Mouse (Mus musculus) urinary bladder, adult 2 months (tissue): ENCODE measurements around the gene Eif4ebp2. TPM values are rescaled to one million over a fixed set of nuclear protein-coding genes. Genes with fewer than 3 reads are reported as not detected.

ENCODE experiments used
- DNase-seq: peaks from one replicate; pipeline ENCODE4 v3.0.0; 2022; ENCODE audit warnings: low spot score
- polyA plus RNA-seq: library from polyadenylated mRNA; depleted of rRNA; stranded (reverse); fragments of >200 nt; gene quantifications from 2 replicates; pipeline ENCODE4 v1.2.3, GENCODE M21; 2012; rRNA removed

Eif4ebp2 gene
- 60.2 and 86.0 TPM in 2 replicates for polyA plus RNA-seq

DNA sequence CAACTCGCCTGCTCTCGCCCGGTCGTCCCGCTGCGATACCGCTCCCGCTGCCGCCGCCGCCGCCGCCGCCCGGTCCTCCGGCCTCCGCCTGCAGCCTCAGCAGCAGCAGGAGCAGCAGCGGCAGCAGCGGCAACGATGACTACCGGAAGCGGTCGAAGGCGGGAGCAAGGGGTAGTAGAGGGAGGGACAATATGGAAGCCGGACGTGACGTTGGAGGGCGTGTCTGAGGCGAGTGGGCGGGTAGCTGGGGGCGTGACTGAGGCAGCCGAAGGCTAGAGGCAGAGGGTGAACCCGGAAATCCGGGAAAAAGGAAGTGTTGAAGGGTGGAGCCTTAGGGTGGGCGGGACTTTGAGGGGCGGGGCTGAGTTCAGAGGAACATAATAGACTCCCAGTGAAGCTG lies at the start of gene Eif4ebp2:
TSS of gene Eif4ebp2 (minus strand) at position 17 of the 400 bp plus-strand sequence.
- peak; percentile 93 for DNase-seq

DNA sequence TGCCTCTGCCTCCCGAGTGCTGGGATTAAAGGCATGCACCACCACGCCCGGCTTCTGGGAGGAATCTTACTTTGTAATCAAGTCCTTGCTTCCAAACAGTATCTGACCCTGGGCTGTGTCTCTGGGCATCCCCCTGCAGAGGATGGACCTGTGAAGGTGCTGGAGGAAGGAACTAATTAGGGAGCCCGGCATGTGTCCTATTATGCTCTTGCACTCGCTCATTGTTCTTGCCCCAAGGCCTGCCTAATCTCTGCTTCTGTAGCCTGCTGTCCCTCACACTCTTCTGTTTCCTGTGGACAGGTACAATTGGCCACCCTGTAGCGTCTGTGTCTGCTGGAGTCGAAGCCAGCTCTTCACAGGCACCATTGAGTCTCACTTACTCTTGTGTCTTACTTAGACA lies 48.3 kb upstream of the Eif4ebp2 start:
- DNase-seq, result no peak

DNA sequence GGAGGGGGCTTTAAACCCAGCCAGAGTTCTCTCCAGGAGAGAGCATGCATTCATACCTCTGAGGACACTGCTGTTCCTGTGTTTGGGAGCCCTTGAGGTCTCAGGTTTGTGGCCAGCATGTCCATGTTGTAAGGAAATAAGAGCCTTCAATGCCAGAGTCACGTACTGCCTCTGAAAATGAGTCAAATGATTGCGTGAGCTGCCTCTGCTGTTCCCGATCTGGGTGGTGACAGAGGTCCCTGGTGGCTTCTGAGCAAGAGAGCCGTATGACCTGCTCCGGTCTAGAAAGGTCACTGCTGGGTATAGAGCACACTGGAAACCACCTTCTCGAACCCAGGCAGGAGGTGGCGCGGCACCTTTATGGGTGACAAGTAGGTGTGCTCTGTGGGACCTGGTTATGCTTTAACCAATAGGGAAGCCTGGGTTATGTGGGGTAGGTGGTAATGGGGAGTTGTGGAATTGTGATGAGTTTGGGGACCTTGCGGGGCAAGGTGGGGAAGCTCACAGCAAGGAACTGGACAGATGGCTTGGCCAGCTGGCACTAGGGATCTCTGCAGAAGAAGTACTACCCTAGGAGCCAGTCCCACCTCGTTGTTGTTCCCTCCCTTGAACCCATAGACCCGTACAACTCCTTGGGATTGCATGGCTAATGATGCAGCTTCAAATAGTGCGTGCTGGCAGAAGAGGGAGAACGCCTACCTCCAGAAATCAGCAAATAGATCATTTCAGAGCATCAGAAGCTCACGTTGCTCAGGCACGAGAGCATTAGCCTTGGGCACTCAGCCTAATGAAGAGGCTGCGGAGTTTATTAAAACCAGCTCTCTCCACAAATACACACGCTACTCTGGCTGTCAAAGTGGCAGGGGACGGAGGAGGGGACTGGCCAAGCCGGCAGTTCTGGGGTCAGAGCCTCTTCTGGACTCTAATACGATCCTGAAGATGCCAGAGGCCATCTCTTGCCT lies 47.3 kb upstream of the Eif4ebp2 start:
- DNase-seq, result no peak

DNA sequence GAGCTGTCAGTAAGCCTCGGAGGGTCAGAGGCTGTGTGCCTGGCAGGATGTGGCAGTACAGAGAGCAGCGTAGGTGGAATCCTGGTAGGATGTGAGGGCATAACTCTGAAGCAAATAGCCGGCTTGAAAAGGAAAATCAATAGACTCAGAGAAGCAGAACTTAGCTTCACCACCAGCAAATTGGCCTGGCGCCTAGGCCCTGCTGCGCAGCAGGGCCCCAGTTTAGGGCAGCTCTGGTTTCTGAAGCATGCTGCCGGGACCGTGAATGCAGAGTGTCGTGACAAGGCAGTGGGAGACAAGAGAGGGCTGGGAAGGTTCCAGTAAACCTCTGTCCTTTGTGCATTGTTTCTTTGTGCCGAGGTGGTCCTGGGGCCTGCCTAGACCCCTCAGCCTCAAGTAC lies 43.8 kb upstream of the Eif4ebp2 start:
- DNase-seq, result no peak

DNA sequence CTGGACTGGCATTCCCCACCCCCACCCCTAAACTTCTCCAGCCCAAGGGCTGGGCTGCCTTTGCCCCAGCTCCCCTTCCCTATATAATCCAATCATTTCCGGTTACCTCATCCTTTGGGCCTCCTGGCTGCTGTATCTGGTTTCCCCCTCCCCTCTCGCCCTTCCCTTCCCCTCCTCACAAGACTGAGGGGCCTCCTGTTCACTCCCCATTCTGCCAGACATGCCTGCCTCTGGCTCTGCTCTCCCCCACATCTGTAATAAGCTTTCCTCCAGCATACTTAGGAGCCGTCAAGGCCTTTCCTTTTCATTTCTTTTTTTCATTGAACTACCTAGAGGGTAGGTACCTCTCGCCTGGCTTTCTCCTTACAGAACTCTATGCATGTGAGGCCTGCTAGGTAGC lies 43.0 kb upstream of the Eif4ebp2 start:
- DNase-seq, result no peak

DNA sequence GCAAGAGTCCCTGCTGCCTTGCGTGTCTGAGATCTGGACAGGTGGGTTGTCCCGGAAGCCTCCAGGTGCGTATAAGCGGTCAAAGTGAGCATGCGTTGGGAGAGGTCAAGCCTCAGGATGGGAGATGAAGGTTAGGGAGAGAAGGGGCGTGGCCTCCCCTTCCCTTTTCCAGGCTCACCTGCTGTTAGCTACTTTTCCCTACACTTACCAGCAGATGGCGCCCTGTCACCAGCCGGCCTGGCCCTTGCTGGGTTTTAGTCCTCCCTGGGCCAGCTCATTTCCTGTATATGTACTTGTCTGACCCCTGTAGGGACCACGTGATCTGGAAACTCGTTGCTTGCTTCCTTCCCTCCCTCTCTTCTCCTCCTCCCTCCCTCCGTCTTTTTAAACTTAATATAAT lies 39.6 kb upstream of the Eif4ebp2 start:
- peak; percentile 56 for DNase-seq

DNA sequence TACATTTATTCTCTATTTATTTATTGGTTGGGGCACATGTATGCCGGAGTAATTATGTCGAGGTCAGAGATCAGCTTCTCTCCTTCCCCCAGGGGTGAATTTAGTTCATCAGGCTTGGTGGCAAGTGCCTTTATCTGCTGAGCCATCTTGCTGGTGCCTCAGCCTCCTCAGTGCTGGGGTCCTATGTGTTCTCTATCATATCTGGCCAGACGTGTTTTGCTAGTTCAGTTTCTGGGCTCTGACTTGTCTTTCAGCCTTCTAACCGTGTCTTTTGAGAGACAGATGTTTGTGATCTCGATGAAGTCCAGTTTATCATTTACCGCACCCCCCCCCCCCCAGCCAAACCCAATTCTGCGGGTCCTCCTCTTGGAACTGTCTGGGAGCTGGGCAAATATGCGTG lies 39.1 kb upstream of the Eif4ebp2 start:
- DNase-seq, result no peak

DNA sequence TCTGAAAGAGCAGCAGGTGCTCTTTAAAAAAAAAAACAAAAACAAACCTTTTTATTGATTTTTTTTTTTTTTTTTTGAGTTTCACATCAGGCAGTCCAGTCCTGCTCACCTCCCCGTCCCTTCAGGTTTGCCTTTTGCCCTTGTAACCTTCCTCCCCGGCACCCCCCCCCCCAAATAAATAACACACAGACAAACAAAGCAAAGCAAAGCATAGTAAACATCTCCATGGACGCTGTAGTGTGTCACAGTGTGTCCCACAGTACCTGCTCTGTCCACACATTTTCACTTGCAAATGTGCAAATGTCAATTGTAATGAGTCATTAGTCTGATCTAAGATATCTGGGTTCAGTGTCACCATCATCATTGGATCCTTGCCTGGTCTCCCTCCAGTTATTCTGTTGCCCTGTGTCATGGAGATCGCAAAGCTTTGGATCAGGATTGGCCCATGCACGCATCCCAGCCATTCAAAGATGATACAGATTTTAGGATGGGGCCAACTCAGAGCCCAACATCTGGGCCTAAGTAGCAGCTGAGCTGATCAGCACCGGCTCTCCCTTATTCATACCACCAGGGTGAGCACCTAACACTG lies 36.2 kb upstream of the Eif4ebp2 start:
- no peak for DNase-seq

DNA sequence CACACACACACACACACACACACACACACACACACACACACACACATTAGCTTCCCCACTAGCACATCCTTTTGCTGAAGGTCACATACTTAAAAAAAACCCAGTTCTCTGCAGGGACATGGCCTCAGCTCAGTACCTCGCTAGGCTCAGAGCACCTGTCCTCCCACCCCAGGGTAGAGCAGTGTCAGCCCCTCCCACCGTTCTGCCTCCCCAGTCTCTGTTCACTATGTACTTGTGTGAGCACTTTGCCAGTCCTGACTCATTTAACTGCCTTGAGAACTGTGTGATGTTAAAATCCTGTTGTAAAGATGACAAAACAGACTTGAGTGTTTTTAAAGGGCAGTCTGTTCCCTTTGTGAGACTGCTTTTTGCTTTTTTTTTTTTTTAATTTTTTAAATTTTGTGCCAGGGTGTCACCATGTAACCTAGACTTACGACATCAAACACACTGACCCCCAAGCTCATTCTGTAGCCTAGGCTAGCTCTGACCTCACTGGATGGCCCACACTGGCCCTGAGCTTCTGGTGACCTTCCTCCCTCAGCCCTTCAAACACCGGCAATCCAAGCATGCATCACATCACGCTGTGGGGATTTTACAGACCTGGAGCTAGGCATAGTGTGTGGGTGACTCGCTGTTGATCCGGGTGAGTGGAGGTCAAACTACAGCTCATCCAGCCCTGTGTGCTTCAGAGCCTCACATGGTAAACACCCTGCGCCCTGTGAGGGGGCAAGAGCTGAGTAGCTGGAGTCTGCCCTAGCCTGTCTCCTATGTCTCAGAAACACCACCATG lies 34.3 kb upstream of the Eif4ebp2 start:
- DNase-seq, result no peak

DNA sequence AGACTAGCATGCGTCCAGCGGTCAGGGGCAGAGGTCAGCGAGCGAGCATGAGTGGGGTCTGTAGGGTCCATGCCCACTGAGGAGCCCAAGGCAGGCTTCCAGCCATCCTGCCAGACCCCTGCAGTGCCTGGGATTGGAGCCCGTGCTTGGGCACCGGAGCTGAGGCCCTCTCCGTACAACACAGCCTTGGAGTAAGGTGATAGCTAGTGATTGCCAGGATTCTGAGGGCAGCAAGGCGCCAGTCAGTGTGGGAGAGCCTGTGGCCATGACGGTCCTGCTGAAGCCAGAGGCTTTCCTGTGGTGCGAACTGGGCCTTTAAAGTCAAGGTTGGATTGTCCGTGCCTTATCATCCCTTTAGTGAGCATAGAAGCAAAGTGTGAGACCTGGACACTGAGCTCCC lies 32.3 kb upstream of the Eif4ebp2 start:
- no peak for DNase-seq

DNA sequence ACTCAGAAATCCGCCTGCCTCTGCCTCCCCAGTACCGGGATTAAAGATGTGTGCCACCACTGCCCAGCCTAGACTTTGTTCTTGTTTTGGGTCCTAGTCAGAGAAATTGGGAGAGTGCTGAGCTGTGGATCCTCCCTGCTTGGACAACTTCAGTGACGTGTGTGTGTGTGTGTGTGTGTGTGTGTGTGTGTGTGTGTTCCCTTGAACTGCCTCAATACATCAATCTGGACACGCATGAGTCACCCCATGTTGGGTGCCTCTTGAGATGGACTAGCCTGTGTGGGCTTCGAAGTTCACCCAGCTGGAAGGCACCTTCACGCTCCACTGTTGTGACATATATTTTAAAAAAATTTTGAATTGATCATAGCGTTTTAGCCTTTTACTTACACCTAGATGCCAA lies 30.3 kb upstream of the Eif4ebp2 start:
- no peak for DNase-seq

DNA sequence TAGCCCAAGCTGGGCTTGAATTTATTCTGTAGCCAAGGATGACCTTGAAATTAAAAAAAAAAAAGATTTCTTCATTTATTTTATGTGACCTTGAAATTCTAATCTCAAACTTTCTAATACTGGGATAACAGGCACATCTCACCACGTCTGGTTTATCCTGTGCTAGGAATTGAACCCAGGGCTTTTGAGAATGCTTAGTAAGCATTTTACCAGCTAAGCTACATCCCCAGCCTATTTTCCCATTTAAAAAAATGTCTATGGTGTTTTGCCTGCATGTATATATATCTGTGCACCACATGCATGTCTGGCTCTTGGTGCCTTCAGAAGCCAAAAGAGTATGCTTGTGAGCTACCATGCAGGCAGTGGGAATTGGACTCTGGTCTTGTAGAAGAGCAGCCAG lies 28.0 kb upstream of the Eif4ebp2 start:
- no peak for DNase-seq

DNA sequence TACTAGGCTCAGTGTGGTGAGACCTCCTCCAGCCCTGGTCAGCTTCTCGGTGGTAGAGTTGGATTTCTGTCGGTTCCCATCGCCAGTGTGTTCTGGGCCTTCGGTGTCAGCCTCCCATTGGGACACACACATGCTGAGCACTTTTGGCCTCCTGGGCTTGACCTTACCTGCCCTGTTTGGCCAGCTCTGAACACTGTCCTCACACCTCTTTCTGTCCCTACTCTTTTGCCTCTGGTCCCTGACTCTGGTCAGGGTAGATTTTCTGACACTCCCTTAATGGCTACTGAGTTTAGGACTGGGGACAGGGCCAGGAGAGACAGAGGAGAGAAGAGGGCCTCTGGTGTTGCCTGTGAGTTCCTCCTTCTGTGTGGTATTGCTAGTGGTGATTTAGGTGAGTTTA lies 27.5 kb upstream of the Eif4ebp2 start:
- no peak for DNase-seq

DNA sequence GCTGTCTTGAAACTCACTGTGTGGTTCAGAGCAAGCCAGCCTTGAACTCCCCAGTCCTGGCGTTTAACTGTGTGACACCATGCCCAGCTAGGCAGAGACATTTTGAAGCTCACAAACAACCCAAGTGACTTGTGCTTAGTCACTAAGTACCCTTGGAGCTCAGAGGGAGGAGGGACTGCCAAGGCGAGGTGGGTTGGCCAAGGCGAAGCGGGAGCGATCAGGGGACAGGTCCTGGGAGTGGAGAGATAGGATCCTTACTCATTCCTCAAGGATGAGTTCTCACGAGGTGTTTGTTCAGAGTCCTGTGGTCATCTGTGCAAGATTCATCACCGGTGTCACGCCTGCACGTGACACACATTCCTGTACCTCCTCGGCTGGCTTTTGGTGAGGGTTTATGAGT lies 27.0 kb upstream of the Eif4ebp2 start:
- DNase-seq, result no peak

DNA sequence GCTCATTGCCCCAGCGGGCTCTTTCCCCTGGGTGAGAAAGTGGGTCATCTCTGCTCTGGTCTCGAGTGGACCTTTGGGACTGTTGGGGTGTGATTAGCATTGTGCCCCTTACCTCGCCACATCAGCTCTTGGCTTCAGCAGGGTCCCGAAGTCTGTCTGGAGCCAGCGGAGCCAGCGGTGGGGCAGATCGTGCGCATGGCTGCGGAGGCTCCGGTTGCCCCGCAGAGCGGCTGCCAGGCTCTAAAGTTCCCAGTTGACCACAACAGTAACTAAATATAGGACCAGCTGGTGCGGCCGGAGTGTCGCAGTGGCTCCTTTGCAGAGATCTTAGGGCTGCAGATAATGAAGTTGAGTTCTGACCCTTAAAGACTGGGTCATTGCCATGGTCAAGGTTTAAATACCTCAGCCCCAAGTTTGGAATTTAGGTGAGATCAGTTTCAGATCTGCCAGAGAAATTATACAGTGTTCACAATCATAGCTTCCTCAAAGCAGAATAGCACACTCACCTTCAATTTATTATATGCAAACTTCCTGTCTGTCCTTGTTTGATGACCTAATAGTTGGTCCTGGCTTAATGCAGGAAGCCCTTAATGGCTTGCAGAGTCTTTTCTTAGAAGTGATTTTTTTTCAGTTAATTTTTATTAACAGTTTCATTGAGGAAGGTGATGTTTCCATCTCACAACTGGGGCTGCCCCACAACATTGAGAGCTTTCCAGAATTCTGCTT lies 24.1 kb upstream of the Eif4ebp2 start:
- DNase-seq, result no peak

DNA sequence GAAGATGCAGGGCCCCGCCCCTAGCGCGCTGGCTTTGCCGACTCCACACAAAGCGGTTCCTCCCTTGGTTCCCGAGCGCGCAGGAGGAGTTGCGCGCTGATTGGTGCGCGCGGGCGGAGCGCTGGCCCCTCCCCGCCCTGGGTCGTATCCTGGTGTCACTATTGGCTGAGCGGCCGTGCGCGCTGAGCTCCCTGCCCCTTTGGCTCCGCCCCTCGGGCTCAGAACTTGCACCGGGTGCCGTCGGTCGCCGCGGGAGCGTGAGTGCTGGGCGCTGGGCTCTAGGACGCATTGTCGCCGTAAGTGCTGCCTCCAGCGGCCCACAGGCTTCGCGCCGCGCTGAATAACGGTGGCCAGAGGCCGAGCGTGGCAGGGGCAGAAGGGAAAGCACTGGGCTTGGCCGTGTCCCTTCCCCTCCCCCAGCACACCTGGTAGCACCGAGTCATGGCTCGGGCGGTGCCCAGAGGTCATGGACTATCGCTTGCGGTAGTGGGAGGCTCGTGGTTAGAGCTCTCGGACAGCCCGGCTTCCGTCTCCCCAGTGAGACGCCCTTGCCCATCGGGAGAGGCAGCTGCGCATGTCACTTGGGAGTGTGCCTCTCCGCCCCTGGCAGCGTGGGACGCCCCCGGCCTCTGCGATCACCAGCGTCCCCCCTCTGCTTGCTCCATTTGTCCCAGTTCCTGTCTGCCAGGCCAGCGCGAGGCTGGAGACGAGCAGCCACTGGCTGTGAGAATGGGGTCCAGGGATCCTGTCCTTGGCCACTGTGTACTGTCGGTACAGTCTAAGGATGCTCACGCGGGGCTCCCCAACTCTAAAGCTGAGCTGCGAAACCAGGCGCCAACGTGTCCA lies 23.4 kb upstream of the Eif4ebp2 start, which contains the start of gene Lrrc20:
TSS of gene Lrrc20 (plus strand) at position 208 of the 846 bp plus-strand sequence.
- peak; percentile 81 for DNase-seq

DNA sequence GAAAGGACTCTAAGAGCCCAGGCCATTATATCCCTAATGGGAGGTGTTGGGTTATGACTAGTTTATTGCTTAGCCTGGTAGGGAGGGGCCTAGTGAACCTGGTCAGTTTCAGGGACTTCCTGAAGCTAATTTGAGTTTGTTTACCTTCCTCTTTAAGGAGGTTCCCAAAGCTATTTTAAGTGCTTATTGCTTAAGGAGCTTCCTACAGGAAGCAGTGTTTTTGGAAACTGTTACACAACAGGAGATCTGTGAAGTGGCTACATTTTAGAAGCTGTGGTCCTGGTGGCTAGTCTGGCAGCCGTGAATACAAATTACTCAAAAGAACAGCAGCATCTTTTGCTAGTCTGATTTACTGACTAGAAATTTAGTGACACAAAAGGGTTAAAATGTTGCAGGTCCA lies 21.9 kb upstream of the Eif4ebp2 start:
- no peak for DNase-seq

DNA sequence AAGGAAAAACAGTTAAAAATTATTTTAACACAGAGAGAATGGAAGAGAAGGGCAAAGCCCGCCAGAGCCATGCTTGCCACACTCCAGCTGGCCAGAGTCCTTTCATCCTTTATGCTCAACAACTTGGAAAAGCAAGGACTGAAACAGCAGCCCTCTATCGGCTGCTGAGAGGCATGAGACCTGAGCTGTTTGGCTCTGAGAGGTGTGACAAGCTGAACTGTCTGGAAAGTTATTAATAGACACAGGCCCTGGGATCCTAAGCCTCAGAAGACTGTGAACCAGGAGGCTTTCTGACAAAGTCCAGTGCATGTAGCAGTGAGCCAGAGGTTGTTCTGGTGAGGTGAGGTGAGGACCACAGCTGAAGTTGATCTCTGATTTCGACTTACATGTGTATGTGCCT lies 21.2 kb upstream of the Eif4ebp2 start:
- DNase-seq, result no peak

DNA sequence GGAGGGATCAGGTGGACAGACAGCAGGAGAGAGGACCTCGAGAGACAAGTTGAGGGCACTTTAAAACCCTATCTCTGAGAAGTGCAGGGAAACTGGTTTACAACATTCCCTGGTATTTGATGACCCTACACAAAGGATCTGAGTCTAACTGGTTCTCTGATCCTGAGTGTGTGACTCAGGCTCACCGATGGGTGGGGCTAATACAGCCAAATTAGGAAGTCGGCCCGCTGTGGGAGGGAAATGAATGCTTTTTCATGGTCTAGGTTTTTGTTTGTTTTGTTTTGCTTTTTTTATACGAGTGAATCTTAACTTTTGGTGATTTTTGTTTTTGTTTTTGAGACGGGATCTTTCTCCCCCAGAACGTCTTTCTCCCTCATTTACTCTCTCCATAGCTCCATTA lies 16.4 kb upstream of the Eif4ebp2 start:
- no peak for DNase-seq

DNA sequence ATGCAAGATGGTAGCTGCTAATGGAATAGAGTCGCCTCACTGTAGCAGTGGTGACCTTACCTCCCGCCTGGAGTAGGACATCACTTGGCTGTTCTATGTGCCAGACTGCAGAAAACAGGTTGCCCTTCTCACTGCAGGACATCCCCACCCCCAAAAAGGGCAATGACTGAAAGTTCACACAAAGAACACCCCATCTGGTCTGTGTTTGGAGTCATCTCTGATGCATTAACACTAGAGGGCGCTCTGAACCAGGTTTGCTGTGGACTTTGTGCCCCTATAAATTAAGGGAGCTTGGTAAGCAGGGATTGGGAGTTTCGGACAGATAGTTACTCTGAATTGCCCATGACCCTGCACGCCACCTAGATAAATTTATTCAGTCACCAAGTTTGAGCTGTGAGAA lies 14.4 kb upstream of the Eif4ebp2 start:
- no peak for DNase-seq

DNA sequence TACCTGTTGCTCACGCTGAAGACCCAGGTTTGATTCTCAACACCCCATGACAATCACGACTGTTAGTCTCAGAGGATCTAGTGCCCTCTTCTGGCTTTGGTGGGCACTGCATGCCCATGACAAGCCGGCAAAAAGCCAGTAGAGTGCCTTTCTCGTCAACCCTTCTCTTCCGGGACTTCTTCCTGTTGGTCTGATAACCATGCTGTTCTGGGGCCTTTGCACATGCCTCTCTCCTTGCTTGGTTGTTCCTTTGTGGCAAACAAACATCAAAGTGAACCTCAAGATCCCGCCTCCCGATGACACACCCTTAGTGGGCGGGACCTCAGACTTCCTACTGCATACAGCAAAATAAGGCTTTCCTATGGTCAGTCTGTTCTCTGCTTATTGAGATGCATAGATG lies 13.8 kb upstream of the Eif4ebp2 start:
- no peak for DNase-seq
